Comparison of ENCODE assay signal across 39 mouse cellular contexts in genomic region chr11:59322988-59323387, GRCm38 (mm10). TPM values are rescaled to one million over a fixed set of nuclear protein-coding genes. Genes with fewer than 3 reads are reported as not detected.
DNase-seq lines count a peak whose midpoint lies in the region; ATAC-seq and TF ChIP-seq lines count a peak whose summit lies in the region.
"Had no signal": no experiment of that assay in that cellular context is flagged by ENCODE, and none has a peak within 500 bp of the region (broad histone marks: within the 10 kb centered on the region; RNA-seq: fewer than 3 reads in every experiment).

No protein-coding gene starts in this region.

- no peak for TF ChIP-seq POLR2A in myocyte (IDR thresholded peaks at IDR 0.05; ENCODE audit: insufficient read length, low read depth)

- no peak overlapping the region for H3K4me3 ChIP-seq in gastrocnemius, adult 2 months
- H3K4me3 ChIP-seq in left cerebral cortex, adult 2 months = no peak overlapping the region
- H3K4me3 ChIP-seq in C2C12 (ENCODE audit: insufficient read depth, poor library complexity, severe bottlenecking) = no peak overlapping the region
- no peak overlapping the region for H3K4me3 ChIP-seq in myocyte
- H3K4me3 ChIP-seq: heart, adult 2 months; hindbrain, embryonic 10.5 days; hindbrain, embryonic 15.5 days; intestine, embryonic 15.5 days; limb, embryonic 13.5 days; liver, embryonic 12.5 days; neural tube, embryonic 13.5 days had no signal

- H3K79me2 ChIP-seq in C2C12 (ENCODE audit: control insufficient read depth, insufficient read depth) = no peaks in the 10 kb centered on the region
- no peaks in the 10 kb centered on the region for H3K79me2 ChIP-seq in myocyte (ENCODE audit: control insufficient read depth, insufficient read depth)

- H3K79me3 ChIP-seq in C2C12 (ENCODE audit: low read depth) = no peaks in the 10 kb centered on the region

- intact Hi-C loops in gastrocnemius, adult 2 months (cut with DNase I) = no loop called here
- intact Hi-C loops in left cerebral cortex, adult 2 months (cut with DNase I) = no loop called here

- no peaks in the 10 kb centered on the region for H3K27me3 ChIP-seq in C2C12 (ENCODE audit: control insufficient read depth, insufficient read depth, insufficient read length)
- no peaks in the 10 kb centered on the region for H3K27me3 ChIP-seq in myocyte (ENCODE audit: control insufficient read depth, insufficient read depth, insufficient read length)
- H3K27me3 ChIP-seq: hindbrain, embryonic 15.5 days; intestine, embryonic 15.5 days; neural tube, embryonic 13.5 days had no signal

- H3K27ac ChIP-seq in gastrocnemius, adult 2 months = no peak overlapping the region; the same call in 1 of the 2 replicates
- peak overlapping the region; percentile 19; the same call in 1 of the 2 replicates for H3K27ac ChIP-seq in left cerebral cortex, adult 2 months
- H3K27ac ChIP-seq: heart, adult 2 months; hindbrain, embryonic 10.5 days; hindbrain, embryonic 15.5 days; intestine, embryonic 15.5 days; liver, embryonic 12.5 days; neural tube, embryonic 13.5 days had no signal

- peak; percentile 51 for DNase-seq in gastrocnemius, adult 2 months
- no peak for DNase-seq in gastrocnemius, adult 18-20 months (ENCODE audit: low spot score)
- DNase-seq in left cerebral cortex, adult 2 months (ENCODE audit: extremely low spot score in 1 of 2, low spot score in 2 of 2) = no peak
- no peak for DNase-seq in left cerebral cortex, adult 18-20 months (ENCODE audit: low spot score in 2 of 2)
- DNase-seq: adrenal gland, adult 2 months; adrenal gland, postnatal 36 days; cerebellum, adult 2 months; cerebellum, postnatal 14 days; gastrocnemius, postnatal 36 days; heart, adult 2 months; heart, postnatal 14 days; kidney, adult 2 months; layer of hippocampus, adult 9-11 months; liver, postnatal 0 days; lung, postnatal 36 days; right cerebral cortex, postnatal 4 days; thymus, adult 2 months; thymus, postnatal 36 days had no signal

- H3ac ChIP-seq in C2C12 (ENCODE audit: control insufficient read depth, insufficient read length, low read depth) (no peak overlapping the region), myocyte (ENCODE audit: control insufficient read depth, insufficient read length) (no peak overlapping the region)

- ATAC-seq in cerebellum, adult (ENCODE audit: insufficient number of reproducible peaks, low FRiP score, low TSS enrichment) = no peak
- ATAC-seq: activated CD4-positive, CD25-positive, alpha-beta regulatory T cell, adult 4 months; CD4-positive, CD25-positive, alpha-beta regulatory T cell, adult 4 months; forebrain, embryonic 16.5 days; intestine, embryonic 15.5 days; liver, embryonic 12.5 days; liver, postnatal 0 days had no signal

- H3K4me2 ChIP-seq in myocyte (ENCODE audit: low read depth) = no peak overlapping the region
- H3K4me2 ChIP-seq: hindbrain, embryonic 15.5 days; intestine, embryonic 15.5 days; limb, embryonic 13.5 days; liver, embryonic 12.5 days; neural tube, embryonic 13.5 days had no signal

- no peak for TF ChIP-seq CTCF in gastrocnemius, adult 2 months (IDR thresholded peaks at IDR 0.05)
- TF ChIP-seq CTCF in left cerebral cortex, adult 2 months (IDR thresholded peaks at IDR 0.05) = no peak
- TF ChIP-seq CTCF in C2C12 (IDR thresholded peaks at IDR 0.05; ENCODE audit: control insufficient read depth, insufficient read depth, insufficient read length) = no peak

- H3K36me3 ChIP-seq in C2C12 (ENCODE audit: control insufficient read depth, insufficient read depth) (no peaks in the 10 kb centered on the region), myocyte (ENCODE audit: control insufficient read depth, insufficient read depth) (no peaks in the 10 kb centered on the region)
- H3K36me3 ChIP-seq: hindbrain, embryonic 10.5 days; hindbrain, embryonic 15.5 days; intestine, embryonic 15.5 days; limb, embryonic 13.5 days; liver, embryonic 12.5 days; neural tube, embryonic 13.5 days had no signal

TF ChIP-seq in C2C12, 6 proteins besides CTCF, POLR2A, EP300 and RAD21:
- peak; percentile 59 for TF ChIP-seq MYOG (IDR thresholded peaks at IDR 0.05; ENCODE audit: control insufficient read depth, extremely low read depth, insufficient read length)
- TF ChIP-seq MYOD1 (IDR thresholded peaks at IDR 0.05; ENCODE audit: control insufficient read depth, insufficient read length, low read depth) = peak; percentile 45
- no peak for TF ChIP-seq FOSL1 (IDR thresholded peaks at IDR 0.05; ENCODE audit: insufficient read depth, low read length, poor library complexity, severe bottlenecking)
TF ChIP-seq in C2C12: peak in this region for 2.

TF ChIP-seq in myocyte, 11 proteins besides CTCF, POLR2A, EP300 and RAD21:
- no peak for TF ChIP-seq MAX (IDR thresholded peaks at IDR 0.05; ENCODE audit: low read depth)
- TF ChIP-seq SRF (IDR thresholded peaks at IDR 0.05; ENCODE audit: control insufficient read depth, insufficient read length, low read depth) = peak; percentile 70
- TF ChIP-seq MYOD1 (IDR thresholded peaks at IDR 0.05; ENCODE audit: control insufficient read depth in 1 of 3, insufficient read length in 2 of 3, low read depth in 2 of 3) = peak; percentile 49 to 100 (median 99)
- peak; percentile 100 for TF ChIP-seq TCF12 (IDR thresholded peaks at IDR 0.05; ENCODE audit: insufficient read depth, poor library complexity, severe bottlenecking)
- no peak for TF ChIP-seq CEBPB (IDR thresholded peaks at IDR 0.05; ENCODE audit: insufficient read depth, poor library complexity, severe bottlenecking)
- no peak for TF ChIP-seq USF1 (IDR thresholded peaks at IDR 0.05; ENCODE audit: low read depth)
- no peak for TF ChIP-seq E2F4 (IDR thresholded peaks at IDR 0.05; ENCODE audit: insufficient read depth)
- peak; percentile 99 to 100 (median 99) for TF ChIP-seq MYOG (IDR thresholded peaks at IDR 0.05; ENCODE audit: control insufficient read depth in 1 of 3, insufficient read depth in 1 of 3, insufficient read length in 2 of 3, low read depth in 2 of 3)
- peak; percentile 100 for TF ChIP-seq TCF3 (IDR thresholded peaks at IDR 0.05; ENCODE audit: insufficient read length, low read depth)
- no peak for TF ChIP-seq POLR2AphosphoS2 (IDR thresholded peaks at IDR 0.05; ENCODE audit: insufficient read length, low read depth)
- no peak for TF ChIP-seq REST (IDR thresholded peaks at IDR 0.05; ENCODE audit: insufficient read depth, insufficient read length)

RNA-seq across cellular contexts. Expression of gene Wnt9a, which starts 16.3 kb away (rescaled TPM):
- 1 to 10 TPM; 7.8 to 9.7 TPM for total RNA-seq in gastrocnemius, adult 2 months (2021)
- total RNA-seq in gastrocnemius, adult 18-20 months (2021) = 1 to 10 TPM; 7.9 to 9.9 TPM
- 10 to 100 TPM; 12.2 to 19.7 TPM for total RNA-seq in left cerebral cortex, adult 2 months (2021)
- 10 to 100 TPM; 11.9 to 17.2 TPM for total RNA-seq in left cerebral cortex, adult 18-20 months (2021)
- polyA plus RNA-seq in C2C12 (2012; fragmentation: generic; extraction: Trizol) (1.8 TPM), myocyte (2012; fragmentation: generic; extraction: Trizol) (11.6 TPM)
- total RNA-seq: megakaryocyte-erythroid progenitor cell, adult 5-6 weeks had no signal
- polyA plus RNA-seq: activated CD4-positive, CD25-positive, alpha-beta regulatory T cell, adult 4 months; CD4-positive, CD25-positive, alpha-beta regulatory T cell, adult 4 months had no signal

RNA-seq across cellular contexts. Expression of gene Wnt3a, which starts 32.4 kb away (rescaled TPM):
- total RNA-seq in gastrocnemius, adult 2 months (2021) = not detected
- not detected for total RNA-seq in gastrocnemius, adult 18-20 months (2021)
- not detected for total RNA-seq in left cerebral cortex, adult 2 months (2021)
- under 1 TPM in 1 of 2 experiments, not detected in 1; 0.12 TPM for total RNA-seq in left cerebral cortex, adult 18-20 months (2021)
- polyA plus RNA-seq in C2C12 (2012; fragmentation: generic; extraction: Trizol) = not detected
- polyA plus RNA-seq in myocyte (2012; fragmentation: generic; extraction: Trizol) = not detected
- total RNA-seq: adrenal gland, adult 2 months; adrenal gland, postnatal 36 days; gastrocnemius, postnatal 36 days; heart, adult 2 months; heart, postnatal 14 days; left cerebral cortex, postnatal 25 days; megakaryocyte-erythroid progenitor cell, adult 5-6 weeks had no signal
- polyA plus RNA-seq: adrenal gland, adult 2 months; CD4-positive, CD25-positive, alpha-beta regulatory T cell, adult 4 months; cerebellum, adult 2 months; cortical plate, adult 2 months; heart, adult 2 months; heart, embryonic 14.5 days; intestine, embryonic 15.5 days; kidney, adult 2 months; kidney, embryonic 16.5 days; large intestine, adult 2 months; liver, embryonic 12.5 days; liver, postnatal 0 days; midbrain, postnatal 0 days; spleen, adult 2 months had no signal

RNA-seq across cellular contexts. Expression of gene Prss38, which starts 52.5 kb away (rescaled TPM):
- not detected for total RNA-seq in gastrocnemius, adult 2 months (2021)
- not detected for total RNA-seq in gastrocnemius, adult 18-20 months (2021)
- total RNA-seq in left cerebral cortex, adult 2 months (2021) = not detected
- total RNA-seq in left cerebral cortex, adult 18-20 months (2021) = not detected
- polyA plus RNA-seq in C2C12 (2012; fragmentation: generic; extraction: Trizol) (not detected), myocyte (2012; fragmentation: generic; extraction: Trizol) (not detected)
- total RNA-seq: adrenal gland, adult 2 months; adrenal gland, postnatal 36 days; gastrocnemius, postnatal 36 days; heart, adult 2 months; heart, postnatal 14 days; left cerebral cortex, postnatal 25 days; megakaryocyte-erythroid progenitor cell, adult 5-6 weeks; midbrain, postnatal 0 days had no signal
- polyA plus RNA-seq: activated CD4-positive, CD25-positive, alpha-beta regulatory T cell, adult 4 months; adrenal gland, adult 2 months; CD4-positive, CD25-positive, alpha-beta regulatory T cell, adult 4 months; cerebellum, adult 2 months; forebrain, embryonic 16.5 days; heart, adult 2 months; heart, embryonic 14.5 days; hindbrain, embryonic 10.5 days; hindbrain, embryonic 15.5 days; intestine, embryonic 15.5 days; kidney, adult 2 months; kidney, embryonic 16.5 days; large intestine, adult 2 months; liver, embryonic 12.5 days; liver, postnatal 0 days; lung, embryonic 16.5 days; midbrain, postnatal 0 days; neural tube, embryonic 13.5 days; spleen, adult 2 months; thymus, adult 2 months had no signal
